Mouse (Mus musculus) kidney, adult 9 months (tissue): ENCODE results near the gene Gm11213.
A peak's percentile ranks its signal among the peaks of the same experiment; 100 is the strongest.

ENCODE experiments used
- DNase-seq: peaks from one replicate; pipeline ENCODE4 v3.0.0; 2022

The Gm11213 gene

GRCm38 (mm10) chr4:63579649-63580048 is 25.4 kb downstream of the Gm11213 start:
- no peak for DNase-seq

GRCm38 (mm10) chr4:63572621-63573020 is 32.4 kb downstream of the Gm11213 start:
- no peak for DNase-seq

GRCm38 (mm10) chr4:63570208-63570781 is 34.8 kb downstream of the Gm11213 start:
- no peak for DNase-seq

GRCm38 (mm10) chr4:63569322-63569721 is 35.7 kb downstream of the Gm11213 start:
- DNase-seq: no peak

GRCm38 (mm10) chr4:63567712-63568390 is 37.2 kb downstream of the Gm11213 start:
- no peak for DNase-seq

GRCm38 (mm10) chr4:63562742-63563141 is 42.3 kb downstream of the Gm11213 start:
- DNase-seq: no peak

- peak; percentile 87 for DNase-seq
These were observed 43.0 kb downstream of the Gm11213 start for GRCm38 (mm10) chr4:63561861-63562675.

- DNase-seq: no peak
These were observed 45.0 kb downstream of the Gm11213 start for GRCm38 (mm10) chr4:63560079-63560478.

- no peak for DNase-seq
These were observed 45.8 kb downstream of the Gm11213 start for GRCm38 (mm10) chr4:63559127-63559697.

- DNase-seq: peak; percentile 78
These were observed 46.5 kb downstream of the Gm11213 start, which contains the start of gene Tmem268 for GRCm38 (mm10) chr4:63558407-63559081. Gene Tmem268 (plus strand): TSS chr4:63558781.

GRCm38 (mm10) chr4:63557124-63558059 is 47.7 kb downstream of the Gm11213 start:
- DNase-seq: peak; percentile 44

GRCm38 (mm10) chr4:63556665-63557064 is 48.4 kb downstream of the Gm11213 start:
- DNase-seq: no peak

- no peak for DNase-seq
These were observed 50.0 kb downstream of the Gm11213 start for GRCm38 (mm10) chr4:63555111-63555510.

- no peak for DNase-seq
These were observed 50.4 kb downstream of the Gm11213 start for GRCm38 (mm10) chr4:63554616-63555015.

- DNase-seq: no peak
These were observed 51.1 kb downstream of the Gm11213 start for GRCm38 (mm10) chr4:63553789-63554576.

- no peak for DNase-seq
These were observed 52.2 kb downstream of the Gm11213 start for GRCm38 (mm10) chr4:63552865-63553264.

GRCm38 (mm10) chr4:63550908-63551307 is 54.2 kb downstream of the Gm11213 start:
- no peak for DNase-seq

GRCm38 (mm10) chr4:63548491-63548890 is 56.6 kb downstream of the Gm11213 start:
- no peak for DNase-seq

- DNase-seq: peak; percentile 34
These were observed 57.3 kb downstream of the Gm11213 start for GRCm38 (mm10) chr4:63547799-63548198.
